Mouse (Mus musculus) retina, postnatal 7 days (tissue): ENCODE results near the gene Ccdc180.

Source experiments
- DNase-seq: peaks from one replicate; pipeline ENCODE4 v3.0.0-alpha.2; 2012; ENCODE audit warnings: low read depth, low spot score

Gene Ccdc180

DNA sequence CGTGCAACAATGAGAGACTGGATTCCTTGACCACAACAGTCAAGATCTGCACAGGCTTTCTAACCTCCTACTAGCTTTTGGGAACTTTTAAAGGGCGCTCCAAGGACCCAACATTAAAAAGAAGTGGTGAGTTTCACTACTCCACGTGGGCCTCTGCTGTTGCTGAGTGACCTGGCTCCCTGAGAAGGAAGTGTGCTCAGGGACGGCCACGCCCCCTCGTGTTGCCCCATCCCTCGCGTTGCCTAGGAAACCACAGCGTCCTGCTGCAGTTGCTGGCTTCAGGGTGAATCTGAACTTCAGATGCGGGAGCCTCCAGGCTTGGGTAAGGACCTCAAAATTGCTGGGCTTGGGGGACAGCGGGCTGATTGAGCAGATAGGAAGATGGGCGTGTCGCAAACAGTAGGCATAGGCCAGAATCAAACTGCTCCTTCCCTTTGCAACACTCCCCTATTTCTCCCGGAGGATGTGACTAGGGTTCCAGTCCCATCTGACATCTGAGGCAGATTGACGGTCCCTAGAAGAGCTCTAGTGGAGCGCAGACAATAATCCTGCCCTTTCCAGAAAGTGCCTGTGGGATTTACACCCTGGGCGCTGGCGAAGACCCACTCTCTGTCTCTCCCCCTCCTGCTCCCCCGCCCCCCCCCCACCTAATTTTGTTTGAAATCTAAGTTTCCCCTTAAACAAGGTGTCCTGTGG lies at the start of gene Ccdc180:
Gene Ccdc180, plus strand, starts transcription at position 238 of the 696 bp plus-strand sequence.
- no peak for DNase-seq

DNA sequence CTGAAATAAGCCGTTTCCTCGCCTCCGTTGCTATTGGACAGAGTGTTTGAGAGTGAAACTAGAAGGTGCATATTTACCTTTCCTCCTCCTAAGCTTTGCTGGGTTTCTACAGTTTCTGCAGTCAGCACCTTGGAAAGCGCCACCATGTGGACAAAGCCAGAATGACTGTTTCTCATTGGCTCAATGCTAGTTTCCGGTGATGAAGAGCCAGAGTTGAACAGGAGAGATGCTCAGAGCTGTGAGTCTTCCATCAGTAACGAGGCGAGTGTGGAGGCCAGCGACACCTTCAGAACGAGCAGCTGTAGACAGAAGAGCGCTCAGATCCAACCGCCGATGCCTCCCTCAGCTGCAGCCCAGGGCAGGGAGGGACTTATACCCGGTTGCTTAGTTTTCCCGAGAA lies 45.7 kb upstream of the Ccdc180 start:
- DNase-seq = peak; percentile 32

- DNase-seq = no peak
Observed at GRCm38 (mm10) chr4:45846263-45846662, 43.8 kb upstream of the Ccdc180 start.

GRCm38 (mm10) chr4:45848109-45848824 lies 41.8 kb upstream of the Ccdc180 start, which contains the start of gene Stra6l:
TSS of gene Stra6l (plus strand) at chr4:45848664.
- no peak for DNase-seq

GRCm38 (mm10) chr4:45848825-45849156 lies 41.3 kb upstream of the Ccdc180 start:
- DNase-seq = no peak

- no peak for DNase-seq
Observed at GRCm38 (mm10) chr4:45849419-45849818, 40.7 kb upstream of the Ccdc180 start.

GRCm38 (mm10) chr4:45851640-45852051 lies 38.5 kb upstream of the Ccdc180 start:
- no peak for DNase-seq

DNA sequence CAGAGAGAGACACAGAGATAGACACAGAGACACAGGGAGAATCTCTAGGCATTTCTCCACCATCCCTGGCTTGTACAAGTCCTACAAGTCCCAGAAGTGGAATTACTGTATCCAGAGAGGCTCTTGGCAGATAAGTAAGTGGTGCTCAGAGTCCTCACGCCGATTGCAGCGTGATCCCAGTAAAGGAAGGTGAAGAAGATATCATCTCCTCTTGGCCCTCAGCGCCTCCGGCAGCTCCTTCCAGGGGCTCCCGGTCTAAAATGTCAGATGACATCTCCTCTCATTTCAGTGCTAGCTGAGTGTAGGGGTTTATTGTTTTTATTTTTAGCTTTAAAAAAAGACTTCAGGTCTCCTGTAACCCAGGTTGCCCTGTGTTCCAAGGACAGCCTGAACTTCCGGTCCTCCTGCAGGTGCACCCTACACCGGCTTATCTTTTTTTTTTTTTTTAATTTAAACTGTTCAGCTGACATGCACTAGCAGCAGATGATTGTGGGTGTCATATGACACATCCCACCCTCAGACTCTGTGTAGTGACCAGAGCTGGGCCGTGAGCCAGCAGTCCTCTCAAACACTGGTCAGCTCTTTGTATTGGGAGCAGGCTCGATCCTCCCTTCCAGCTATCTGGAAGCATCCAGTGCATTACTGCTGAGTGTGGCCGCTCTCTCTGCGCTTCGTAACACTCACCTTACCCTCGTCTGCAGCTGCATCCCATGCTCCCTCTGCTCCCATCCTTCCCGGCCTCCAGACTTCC lies 36.4 kb upstream of the Ccdc180 start:
- DNase-seq = no peak

GRCm38 (mm10) chr4:45855803-45856424 lies 34.2 kb upstream of the Ccdc180 start:
- DNase-seq = peak; percentile 70

- no peak for DNase-seq
Observed at GRCm38 (mm10) chr4:45861160-45861559, 28.9 kb upstream of the Ccdc180 start.

DNA sequence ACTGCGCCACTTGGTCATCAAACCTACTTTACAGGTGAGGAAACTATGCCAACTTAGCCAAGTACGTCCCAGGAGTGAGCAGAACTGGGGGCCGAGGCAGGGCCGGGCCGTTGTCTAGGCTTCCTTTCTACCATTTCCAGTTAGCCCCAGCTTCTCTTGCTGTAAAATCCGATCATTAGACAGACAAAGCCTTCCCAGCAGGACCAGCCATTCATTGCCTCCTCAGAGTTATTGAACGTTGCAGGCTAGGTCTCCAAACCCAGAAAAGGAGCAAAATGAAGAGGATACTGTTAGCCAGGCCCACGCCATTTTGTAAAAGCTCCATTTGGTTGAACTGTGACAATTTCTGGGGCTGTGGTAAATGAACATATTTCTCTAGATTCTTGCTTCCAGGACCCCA lies 22.7 kb upstream of the Ccdc180 start:
- DNase-seq = no peak

- no peak for DNase-seq
Observed at GRCm38 (mm10) chr4:45869021-45869815, 20.9 kb upstream of the Ccdc180 start.

- no peak for DNase-seq
Observed at GRCm38 (mm10) chr4:45872147-45872546, 18.0 kb upstream of the Ccdc180 start.

DNA sequence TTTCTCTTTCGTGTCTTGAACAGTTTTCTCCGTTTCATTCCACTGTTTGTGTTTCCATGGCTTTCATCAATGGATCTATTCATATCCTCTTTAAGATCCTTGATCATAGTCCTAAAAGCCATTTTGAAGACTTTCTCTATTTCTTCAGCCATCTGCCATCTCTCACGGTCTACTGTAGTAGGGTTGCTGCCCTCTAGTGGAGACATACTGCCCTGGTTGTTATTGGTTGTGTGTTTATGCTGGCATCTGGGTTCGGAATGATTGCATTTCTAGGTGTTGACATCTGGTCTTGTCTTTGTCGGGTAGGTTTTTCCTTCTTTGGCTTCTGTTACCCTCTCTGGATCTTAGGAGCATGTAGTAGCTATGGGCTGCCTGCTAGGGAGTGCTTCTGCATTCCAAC lies 11.2 kb upstream of the Ccdc180 start:
- peak; percentile 38 for DNase-seq

DNA sequence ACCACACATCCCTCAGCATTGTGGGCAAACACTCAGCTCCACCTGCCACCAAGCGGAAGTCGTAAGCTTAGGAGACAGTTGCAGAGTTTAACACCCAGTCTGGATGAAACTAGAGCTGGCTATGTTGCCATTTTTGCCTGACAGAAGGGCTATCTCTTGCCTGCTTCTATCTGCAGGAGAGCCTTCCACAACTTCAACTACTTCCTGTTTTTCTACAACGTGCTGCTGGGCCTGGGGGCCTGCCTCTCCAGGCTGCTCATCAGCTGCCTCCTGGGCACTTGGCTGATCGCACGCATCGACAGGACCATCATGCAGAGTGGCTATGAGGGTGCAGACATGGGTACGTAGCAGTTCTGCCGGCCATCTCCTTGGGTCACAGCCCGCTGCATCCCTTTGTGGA lies 7.6 kb upstream of the Ccdc180 start:
- DNase-seq = no peak

GRCm38 (mm10) chr4:45883250-45883649 lies 6.9 kb upstream of the Ccdc180 start:
- no peak for DNase-seq

- no peak for DNase-seq
Observed at GRCm38 (mm10) chr4:45889487-45889886, 616 bp upstream of the Ccdc180 start.

- DNase-seq = no peak
Observed at GRCm38 (mm10) chr4:45896425-45897081, 6.5 kb downstream of the Ccdc180 start.

DNA sequence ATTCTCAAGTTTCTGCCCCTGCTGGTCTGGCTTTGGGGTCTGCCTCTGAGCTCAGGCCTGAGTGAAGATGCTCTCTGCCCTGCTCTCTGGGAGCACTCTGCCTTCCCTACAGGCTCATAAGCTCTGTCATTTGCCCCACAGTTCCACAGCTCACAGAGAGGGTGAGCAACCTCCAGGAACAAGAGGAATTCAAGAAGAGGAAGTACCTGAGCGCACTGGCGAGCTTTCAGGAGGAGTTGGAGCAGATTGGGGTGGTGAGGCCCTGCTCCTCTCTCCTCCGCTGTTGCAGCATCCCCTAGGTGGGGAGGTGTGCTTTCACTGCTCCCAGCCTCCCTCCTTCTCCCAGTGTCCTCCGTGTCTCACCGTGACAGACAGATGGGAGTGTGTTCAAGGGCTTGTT lies 8.3 kb downstream of the Ccdc180 start:
- no peak for DNase-seq

DNA sequence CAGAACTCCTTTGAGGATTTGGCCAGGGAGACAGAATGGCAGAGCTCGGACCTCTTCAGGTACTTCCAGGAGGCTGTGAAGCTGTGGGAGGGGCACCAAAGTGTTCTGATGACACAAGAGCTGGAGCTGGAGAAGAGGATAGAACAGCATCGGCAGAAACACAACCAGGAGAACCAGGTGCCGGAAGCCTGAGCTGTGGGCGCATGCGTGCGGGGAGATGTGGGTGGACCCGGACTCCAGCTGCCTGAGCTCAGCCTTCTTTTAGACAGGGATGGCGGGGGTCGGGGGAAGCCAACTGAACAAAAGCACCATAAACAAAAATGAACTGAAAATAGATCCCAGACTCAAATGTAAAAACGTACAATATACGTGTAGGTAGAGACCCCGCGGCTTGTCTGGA lies 19.2 kb downstream of the Ccdc180 start:
- DNase-seq = no peak

DNA sequence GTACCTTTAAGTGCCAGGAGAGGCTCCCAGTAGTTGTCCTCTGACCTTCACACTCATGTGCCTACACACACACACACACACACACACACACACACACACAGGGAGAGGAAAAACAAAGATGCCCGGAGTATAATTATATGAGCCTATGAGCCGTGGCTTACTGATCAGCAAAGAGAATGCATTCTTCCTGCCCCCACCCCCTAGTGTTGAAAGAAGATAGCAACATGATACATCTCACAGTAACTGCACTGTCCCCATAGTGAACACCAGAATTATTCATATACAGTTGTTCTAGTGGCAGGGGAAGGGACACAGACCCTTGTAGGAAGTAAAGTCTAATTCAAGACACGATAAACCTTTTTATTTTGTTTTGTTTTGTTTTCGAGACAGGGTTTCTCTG lies 19.8 kb downstream of the Ccdc180 start:
- DNase-seq = no peak
